Mouse (Mus musculus) cerebellum, adult 9-11 months (tissue): ENCODE results near the gene Ikzf3.
A peak's percentile ranks its signal among the peaks of the same experiment; 100 is the strongest.

Experiments
- DNase-seq: peaks from one replicate; pipeline ENCODE4 v3.0.0; 2022

Ikzf3 gene

DNA sequence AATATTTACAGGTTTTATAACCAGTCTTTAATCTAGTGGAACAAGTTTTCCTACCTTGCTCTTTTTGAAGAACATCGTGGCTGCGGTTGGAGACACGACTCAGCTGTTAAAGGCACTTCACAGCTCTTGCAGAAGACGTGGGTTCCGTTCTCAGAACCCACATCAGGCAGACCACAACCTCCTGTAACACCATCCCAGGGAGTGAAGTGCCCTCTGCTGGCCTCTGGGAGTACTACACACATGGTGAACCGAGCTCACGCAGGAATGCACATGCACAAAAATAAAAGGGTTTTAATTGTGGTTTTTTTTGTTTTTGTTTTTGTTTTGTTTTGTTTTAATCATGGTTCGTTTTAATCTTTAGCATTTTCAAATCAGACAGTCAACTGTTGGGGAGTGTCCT, 22.5 kb upstream of the Ikzf3 start:
- no peak for DNase-seq

DNA sequence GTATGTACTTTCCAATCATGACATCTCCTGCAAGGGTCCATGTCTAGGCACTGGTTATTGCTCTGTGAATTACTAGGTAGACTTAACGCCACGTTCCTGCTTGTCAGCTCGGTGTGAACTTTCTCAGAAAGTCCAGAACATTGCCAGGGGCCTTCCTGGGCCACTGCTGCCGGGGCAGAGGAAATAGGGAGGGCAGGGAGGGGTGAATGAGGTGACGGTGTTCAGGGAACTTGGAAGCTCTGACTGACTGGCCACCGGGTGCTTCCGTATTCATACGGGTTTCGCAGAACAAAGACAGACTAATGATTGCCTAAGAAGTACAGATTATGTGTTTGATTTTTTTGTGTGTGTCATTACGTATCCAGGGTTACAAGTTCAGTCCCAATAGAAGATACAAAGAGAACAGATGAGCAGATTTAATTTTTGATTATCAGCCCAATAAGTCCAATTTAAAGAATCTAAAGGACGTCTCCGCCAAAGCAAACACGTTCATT, 18.1 kb upstream of the Ikzf3 start:
- DNase-seq, result no peak

- DNase-seq, result no peak
These were observed 17.2 kb upstream of the Ikzf3 start for GRCm38 (mm10) chr11:98563025-98563424.

- DNase-seq, result no peak
These were observed 15.1 kb upstream of the Ikzf3 start for GRCm38 (mm10) chr11:98560942-98561341.

- no peak for DNase-seq
These were observed 9.4 kb upstream of the Ikzf3 start for GRCm38 (mm10) chr11:98555124-98555700.

- DNase-seq, result no peak
These were observed 8.1 kb upstream of the Ikzf3 start for GRCm38 (mm10) chr11:98553966-98554365.

DNA sequence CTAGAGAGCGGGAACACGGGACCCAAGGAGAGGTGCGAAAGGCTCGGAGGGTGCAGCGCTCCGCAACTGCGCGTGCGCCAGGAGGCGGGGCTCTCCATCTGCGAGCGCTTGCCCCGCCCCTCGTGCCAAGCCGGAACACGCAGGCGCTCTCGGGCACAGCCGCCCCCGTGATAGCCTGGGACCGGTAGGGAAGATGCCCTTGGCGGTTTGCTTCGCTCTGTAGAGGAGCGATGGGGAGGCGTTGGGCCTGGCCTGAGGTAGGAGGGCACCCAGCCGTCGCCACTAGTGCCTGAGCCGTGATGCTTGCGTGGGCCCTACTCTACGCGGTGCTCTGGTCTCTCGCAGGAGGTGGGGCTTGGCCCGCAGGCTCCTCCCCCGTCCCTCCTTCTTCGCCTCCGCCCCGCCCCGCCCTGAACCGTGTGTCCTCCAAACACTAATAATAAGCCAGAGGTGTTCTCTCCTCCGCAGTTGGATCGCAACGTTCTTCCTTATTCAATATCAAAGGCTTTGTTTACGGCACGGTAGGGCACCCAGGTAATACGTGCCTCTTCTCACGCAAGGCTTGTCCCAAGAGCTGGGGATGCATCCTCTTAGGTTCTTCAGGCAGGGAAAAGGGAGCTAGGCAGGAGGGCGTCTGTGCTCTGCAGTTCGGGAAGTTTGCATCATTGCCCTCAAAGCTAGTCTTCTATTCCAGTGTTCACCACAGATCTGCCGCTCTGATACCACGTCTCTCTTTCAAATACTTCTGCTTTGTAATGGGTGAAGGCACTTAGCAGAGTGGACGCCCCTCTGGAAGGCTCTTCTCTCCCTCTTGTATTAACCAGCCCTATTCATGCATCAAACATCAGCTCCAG, 5.4 kb upstream of the Ikzf3 start, which contains the start of gene Zpbp2:
Zpbp2 (plus strand) TSS at position 123 of the 854 bp plus-strand sequence.
- DNase-seq, result peak; percentile 93

- no peak for DNase-seq
These were observed 4.6 kb upstream of the Ikzf3 start for GRCm38 (mm10) chr11:98550311-98550974.

DNA sequence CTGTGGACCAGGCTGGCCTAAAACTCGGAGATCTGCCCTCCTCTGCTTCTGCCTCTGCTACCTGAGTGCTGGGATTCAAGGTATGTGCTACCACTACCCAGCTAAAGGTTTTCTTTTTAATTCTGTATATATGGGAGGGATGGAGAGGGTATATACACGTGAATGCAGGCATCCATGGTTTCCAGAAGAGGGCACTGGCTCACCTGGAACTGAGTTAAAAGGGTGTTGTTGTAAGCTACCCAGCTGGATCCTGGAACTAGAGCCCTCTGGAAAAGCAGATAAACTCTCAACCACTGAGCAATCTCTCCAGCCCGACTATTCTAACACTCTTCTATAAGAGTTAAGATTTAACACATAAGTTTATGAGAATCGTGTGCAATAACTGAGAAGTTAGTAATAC, 3.5 kb upstream of the Ikzf3 start:
- no peak for DNase-seq

DNA sequence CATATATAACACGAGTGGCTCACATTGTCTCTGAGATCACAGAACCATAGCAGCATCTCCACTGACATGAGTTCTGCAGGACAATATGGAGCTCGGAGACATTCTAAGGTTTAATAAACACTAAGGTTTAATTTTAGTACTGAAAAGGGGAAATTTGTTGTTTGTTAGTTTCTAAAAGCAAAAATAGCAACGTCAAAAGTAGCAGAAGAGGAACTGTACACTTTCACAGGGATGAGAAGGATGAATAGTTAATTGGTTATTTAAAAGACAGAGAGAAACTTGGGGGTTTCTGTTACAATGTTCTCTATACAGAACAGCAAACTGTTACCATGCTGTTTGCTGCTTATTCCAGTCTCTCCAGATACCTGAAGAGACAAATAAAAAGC, 1.5 kb upstream of the Ikzf3 start:
- no peak for DNase-seq

DNA sequence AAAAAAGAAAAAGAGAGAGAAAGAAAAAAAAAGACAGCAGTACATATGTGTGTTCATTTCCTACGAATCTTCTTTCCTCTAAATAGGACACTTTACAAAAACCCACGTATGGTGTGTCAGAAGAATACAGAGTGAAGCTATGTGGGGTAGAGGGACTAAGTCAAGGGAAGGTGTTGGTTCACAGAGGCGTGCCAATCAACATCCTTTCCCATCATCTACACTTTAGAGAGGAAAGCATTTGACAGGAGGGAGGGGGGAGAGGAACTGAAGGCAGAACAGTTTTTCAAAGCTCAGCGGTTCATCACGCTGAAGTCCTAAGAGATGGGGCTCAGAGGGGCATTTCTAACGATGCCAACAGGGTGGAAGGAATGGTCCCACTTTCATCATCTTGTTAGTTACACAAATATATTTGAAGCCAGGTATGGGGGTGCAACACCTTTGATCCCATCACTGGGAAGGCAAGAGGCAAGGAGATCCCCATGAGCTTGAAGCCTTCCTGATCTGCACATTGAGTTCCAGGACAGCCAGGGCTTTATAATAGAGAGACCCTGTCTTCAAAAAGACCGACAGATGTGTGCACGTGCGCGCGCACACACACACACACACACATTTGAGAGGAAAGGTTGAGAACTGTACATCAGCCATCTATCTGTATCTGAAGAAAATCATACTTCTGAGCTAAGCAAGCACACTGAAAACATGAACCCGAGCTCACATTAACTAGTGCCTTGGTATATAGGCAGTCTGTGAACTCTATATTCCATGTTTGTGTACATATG, 887 bp upstream of the Ikzf3 start:
- DNase-seq, result no peak

DNA sequence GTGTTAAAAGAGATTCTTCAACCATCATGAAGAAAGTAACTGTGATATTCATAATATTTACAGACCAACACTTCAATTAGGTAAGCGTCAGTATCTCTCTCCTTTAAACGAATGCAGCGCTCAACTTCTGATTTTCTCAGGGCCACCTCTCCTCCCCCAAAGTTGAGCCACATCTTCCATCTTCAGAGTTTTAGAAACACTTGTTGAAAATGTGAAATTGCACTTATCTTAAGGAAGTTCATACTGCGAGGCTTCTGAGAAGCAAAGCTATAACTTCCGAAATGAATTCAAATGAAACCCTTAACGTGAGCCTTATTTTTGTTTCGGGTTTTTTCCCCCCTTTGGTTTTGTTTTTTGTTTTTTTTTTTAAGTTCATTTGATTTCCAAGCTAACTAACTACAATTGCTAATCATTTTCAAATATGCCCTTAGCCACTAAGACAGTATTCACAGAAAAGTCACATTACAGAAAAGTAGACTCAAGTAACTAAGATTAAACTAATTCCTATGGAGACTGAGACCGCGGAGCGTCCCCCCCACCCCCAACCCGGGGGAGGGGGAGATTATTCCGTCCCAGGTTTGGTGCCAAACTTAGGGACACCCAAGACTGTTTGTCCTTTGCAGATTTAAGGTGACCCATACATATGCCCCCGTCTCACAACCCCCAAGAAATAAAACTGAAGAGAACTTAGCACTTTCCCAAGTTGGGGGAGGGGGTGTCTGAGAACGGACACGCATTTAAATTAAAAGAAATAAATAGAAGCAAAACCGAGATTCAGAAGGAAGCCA, 747 bp downstream of the Ikzf3 start:
- no peak for DNase-seq

DNA sequence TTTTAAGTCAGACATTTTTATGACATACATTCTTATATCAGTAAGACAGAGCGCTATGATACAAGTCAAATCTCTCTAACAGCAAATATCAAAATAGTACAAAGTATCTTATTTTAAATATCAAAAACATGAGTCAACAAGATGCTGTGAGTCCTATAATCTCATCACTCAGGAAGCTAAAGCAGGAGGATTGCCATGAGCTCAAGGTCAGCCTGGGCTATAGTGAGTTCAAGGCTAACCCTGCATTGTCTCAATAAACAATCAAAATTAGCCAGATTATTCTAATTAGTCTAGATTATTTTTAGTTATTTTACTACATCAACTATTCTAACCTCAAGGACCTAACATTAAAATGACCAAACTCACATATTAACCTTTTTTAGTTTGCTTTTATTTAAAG, 2.4 kb downstream of the Ikzf3 start:
- DNase-seq, result no peak

GRCm38 (mm10) chr11:98542553-98542952, 3.3 kb downstream of the Ikzf3 start:
- DNase-seq, result no peak

DNA sequence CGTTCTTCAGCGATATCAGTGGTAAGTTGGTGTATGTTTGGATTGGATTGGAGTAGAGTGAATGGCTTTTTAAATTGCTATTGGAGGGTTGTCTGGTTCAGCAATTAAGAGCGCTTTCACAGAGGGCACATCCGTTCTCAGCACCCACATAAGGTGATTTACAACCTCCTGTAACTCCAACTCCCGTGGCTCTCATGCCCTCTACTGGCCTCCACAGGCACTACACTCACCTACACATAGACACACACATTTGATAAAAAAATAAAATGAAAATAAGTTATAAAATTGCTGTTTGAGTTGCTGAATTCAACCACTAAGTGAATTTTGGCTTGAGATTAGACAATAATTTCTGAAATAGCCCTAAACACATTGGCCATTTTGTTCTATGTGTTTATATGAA, 5.5 kb downstream of the Ikzf3 start:
- no peak for DNase-seq

DNA sequence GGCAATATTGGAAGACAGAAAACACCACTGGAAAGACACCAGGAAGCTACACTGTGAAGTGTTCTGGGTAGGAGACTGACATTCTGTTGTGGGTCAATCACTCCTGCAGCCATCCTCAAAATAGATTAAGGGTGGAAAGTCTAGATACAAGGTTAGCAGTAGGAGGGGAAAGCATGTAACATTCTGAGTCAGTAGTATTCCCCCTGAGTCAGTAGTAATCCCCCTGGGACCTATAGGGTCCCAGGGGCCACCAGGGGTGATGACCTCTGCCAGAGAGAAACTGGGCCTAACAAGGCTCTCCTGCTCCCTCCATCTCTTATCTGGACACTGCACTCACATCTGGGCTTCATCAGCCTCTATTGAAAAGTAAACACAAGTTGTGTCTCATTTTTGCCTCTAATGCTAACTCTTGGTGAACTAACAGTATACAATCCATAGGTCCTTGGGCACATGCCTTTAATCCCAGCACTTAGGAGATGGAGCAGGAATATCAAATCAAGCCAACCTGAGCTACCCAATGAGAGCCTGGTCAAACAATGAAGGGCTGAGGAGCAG, 8.3 kb downstream of the Ikzf3 start:
- no peak for DNase-seq

DNA sequence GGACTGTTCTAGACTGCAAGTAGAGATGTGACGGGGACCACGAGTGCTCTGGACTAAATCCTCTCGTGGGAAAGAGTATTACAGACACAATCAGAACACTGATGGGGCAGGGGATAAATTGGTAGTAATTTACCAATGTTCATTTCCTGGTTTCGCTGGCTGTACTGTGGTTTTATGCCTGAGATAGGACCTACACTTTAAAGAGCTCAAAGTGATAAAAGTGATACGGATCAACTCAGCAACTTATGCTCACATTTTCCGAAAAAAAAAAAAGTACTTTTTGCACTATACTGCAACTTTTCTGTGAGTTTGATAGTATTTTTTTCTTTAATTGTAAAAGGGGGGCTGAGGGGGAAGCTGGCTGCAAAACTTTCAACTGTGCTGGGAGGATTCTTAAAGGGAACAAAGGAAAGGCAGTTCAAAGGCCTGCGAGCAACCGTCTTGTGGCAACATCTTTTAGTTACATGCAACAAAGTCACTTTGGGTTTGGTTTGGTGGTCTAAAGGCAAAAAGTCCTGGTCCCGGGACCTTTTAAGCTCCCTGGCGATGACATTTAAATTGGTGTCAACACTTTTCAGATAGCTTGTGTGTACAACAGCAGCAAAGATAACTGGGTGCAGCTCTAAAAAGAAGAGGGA, 18.9 kb downstream of the Ikzf3 start:
- no peak for DNase-seq

DNA sequence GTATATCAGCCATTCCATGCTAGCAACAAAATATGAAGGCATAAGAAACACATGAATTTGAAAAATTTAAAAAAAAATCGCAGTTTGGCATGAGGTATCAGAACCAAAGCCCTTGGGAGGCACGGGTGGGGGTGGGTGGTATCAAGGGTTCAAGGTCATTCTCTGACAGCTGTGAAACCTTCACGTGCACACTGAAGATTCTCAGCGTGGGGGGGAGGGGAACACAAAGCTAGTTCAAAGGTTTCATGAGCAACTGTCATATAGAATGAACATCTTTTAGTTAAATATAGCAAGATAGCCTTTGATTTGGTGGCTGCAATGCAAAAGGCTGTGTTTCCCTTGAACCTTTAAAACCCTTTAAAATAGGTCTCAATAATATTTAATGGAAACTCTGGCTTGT, 20.7 kb downstream of the Ikzf3 start:
- no peak for DNase-seq

GRCm38 (mm10) chr11:98520468-98520867, 25.4 kb downstream of the Ikzf3 start:
- DNase-seq, result no peak

GRCm38 (mm10) chr11:98513356-98513936, 32.4 kb downstream of the Ikzf3 start:
- DNase-seq, result no peak

GRCm38 (mm10) chr11:98512881-98513280, 33.0 kb downstream of the Ikzf3 start:
- no peak for DNase-seq
